Mouse (Mus musculus): ENCODE measurements at regions not wholly inside any gene's neighbourhood (a gene's known extent, or its start where the extent isn't known, plus 50 kb on each side); places are given as distances from the start of the nearest gene placed in this dataset.

DNA sequence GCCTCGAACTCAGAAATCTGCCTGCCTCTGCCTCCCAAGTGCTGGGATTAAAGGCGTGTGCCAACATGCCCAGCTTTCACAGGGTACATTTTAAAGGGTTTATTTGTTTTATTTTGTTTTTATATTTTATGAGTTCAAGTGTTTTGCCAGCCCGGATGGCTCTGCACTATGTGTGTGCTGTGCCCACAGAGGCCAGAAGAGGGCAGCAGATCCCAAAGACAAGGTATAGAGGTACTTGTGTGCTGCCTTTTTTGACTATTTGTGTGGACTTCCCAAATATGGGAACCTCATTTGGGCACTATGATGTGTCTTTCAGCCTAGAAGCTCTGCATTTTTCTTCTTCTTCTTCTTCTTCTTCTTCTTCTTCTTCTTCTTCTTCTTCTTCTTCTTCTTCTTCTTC, 176.4 kb upstream of the Azi2 start:
- DNase-seq = no peak

DNA sequence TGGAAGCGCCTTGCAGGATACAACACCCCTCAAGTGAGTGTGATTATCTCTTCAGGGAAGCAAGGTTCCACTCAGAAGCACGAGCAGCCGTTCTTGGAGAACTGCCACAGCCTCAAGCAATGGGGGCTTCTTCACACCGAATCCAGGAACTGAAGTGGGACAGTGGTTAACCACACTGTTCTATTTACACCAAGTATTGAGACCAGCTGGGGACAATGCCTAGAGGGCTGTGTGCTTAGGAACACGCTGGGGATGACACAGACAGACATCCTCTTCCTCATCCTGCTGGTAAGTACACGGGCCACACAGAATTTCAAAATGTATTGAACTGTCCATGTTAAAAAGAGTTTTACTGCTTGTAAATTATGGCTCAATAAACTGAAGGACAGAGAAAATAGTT, 177.0 kb upstream of the Azi2 start:
- DNase-seq = no peak

DNA sequence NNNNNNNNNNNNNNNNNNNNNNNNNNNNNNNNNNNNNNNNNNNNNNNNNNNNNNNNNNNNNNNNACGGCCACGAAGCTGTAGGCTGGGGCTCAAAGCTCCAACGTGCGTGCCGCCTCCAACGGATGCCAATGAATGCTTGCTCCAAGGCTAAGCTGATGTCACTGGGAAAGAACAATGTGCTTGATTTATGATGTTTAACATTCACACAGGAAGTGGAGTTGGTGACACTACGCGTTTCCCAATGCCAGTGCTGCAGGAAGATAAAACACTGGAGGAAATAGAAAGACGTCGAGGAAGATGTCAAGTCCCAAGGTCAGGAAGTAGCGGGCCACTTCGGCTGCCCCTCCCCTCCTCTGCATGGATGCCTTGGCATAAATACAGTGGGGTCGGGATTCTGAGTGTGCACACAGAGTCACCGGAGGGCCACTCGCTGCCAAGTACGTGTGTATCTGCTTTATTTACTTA, 180.7 kb upstream of the Azi2 start:
- no peak for DNase-seq

DNA sequence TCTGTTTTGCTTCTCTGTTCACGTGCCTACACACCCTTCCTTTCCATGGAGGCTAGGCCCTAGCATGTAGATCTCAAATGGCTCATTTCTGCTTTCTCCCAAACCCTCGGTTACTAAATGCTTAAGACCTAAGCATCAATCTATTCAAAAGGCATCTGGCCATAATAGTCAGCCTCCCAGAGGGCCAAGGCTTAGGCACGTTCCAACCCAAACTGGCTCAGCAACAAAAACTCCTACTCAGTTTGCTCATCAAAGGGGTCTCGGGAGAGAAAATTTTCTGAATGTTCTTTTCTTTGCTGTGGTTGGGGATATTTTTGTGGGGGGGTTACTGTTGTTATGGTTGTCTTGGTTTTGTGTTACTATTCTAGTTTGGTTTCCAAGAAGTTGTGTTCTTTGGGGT, 196.8 kb upstream of the Azi2 start:
- DNase-seq = no peak

DNA sequence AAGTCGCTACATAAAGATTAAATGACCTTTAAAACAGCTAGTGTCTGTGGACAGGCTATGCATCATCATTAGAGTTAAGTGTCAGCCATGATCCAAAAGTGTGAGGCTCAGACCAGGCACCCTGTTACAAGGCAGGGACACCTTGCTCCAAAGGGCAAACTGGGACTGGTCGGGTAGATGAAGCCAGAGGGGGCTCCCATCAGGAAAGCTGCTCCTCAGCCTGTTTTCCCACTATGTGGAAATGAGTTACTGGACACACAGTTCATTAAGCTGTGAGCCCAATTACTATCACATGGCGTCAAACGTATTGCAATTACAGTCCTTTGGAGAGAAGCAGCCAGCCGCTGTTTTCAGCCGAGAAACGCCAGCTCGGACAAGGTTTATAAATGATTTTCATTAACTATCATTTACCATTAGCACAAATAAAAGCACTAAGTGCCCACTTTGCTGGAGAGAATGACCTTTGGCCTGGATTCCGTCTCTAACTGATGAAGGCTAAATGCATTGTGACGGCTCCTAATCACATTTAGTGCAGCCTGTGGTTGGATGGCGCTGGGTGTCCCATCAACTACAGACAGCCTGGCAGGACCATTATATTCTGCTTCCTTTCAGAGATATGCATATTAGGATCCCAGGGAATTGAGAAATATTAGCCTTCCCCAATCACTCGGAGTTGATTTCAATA, 203.5 kb upstream of the Azi2 start:
- no peak for DNase-seq

DNA sequence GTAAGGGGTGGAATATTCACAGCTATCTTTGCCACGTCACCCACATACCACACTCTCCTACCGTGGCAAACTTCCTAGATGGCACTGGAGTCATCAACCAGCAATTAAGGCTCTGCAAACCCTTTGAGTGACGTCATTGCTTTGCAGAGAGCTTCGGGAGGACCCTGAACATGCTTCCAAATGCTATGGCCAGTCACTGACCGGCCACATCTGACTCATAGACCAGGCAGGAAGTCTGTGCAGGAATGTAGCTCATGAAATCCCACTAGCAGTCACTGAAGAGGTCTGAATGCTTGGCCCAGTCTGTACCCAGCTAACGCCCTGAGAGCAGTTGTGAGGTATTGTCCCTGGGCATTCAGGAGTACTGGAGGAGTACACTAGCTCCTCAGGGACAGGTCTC, 203.9 kb upstream of the Rbms3 start:
- no peak for DNase-seq

DNA sequence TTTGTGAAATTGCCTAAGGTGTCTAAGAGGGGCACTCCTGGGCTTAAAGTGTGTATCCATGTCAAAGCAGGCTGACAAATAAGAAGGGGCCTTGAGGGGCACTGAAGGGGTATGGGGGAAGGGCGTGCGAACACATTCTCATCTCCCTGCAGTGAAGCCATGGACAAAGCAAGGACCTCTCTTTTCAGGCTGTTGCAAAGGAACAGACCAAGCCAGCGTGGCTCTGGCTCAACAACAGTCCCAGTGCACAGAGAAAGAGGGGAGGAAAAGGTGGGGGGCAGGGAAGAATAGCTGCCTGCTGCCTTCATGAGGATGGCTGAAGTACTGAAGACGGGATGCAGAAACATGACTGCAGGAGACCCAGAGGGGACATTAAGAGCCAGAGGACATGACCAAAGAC, 184.9 kb upstream of the Rbms3 start:
- DNase-seq = no peak

DNA sequence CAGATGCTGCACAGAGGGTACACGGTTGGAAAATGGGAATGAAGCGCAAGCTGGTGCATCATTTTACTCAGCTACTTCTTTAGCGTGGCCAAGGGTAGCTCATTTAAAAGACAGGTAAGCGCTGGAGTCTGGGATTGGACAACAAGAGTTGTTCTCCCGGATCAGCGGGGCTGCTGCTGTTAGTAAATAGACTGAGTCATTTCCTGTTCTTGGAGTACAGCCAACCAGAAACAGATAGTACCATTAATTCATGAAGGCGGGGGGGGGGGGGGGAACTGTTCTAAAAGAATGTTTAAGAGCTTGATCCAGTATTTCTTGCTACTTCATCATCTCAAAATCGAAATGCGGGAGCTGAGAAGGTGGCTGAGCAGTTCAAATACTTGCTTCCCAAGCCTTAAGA, 183.5 kb upstream of the Rbms3 start:
- no peak for DNase-seq

DNA sequence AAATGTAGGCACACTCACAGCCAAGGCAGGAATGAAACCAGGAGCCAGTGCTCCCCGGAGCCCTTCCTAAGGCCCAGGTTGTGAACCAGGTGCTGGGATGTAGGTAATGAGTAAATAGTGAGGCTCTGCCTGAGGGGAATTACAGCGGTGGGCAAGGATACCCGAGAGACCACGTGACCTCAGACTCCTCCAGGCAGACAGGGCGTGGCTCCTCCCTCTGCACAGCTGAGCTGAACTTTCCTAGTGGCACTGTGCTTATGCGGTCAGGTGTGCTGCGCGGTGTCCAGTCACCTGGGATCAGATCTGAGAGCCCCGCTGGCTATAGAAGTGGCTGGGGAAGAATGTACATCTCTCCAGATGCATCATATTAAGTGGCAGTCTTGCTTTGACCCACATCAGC, 176.1 kb upstream of the Rbms3 start:
- DNase-seq = no peak

DNA sequence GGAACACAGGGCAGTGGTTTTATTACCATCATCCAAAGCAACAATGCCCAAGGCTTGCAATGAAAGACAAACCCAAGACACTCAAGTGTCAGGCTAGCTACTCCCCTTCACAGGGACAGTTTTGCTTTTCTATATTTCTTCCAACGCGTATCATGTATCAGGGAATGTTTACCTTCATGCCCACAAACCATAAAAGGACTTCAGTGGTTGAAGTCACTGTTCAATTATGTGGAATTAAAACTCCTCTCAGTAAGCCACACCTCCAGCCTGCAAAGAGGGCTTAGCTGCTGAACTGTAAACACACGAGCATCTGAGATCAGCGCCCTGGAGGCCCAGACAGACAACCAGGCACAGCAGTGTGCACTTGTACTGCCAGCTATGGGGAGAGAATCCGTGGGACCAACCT, 154.5 kb upstream of the Rbms3 start:
- no peak for DNase-seq

DNA sequence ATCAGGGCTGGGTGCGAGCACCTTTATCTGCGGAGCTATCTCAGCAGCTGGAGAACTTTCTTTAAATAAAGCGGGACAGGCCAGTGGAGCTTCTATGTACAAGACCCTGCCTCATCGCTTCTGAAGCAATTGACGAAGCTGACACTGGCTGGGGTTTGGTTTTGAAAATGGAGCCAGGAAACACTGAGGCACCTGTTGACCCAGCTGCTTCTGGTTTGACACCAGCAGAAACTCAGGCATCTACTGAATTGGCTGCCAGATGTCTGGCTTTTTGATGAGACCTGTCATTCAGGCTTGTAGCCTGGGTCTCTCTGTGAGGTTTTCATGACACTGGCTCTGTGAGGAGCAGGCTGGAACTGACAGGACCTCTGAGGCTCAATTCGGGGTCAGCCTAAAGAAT, 124.9 kb upstream of the Rbms3 start:
- DNase-seq = no peak

DNA sequence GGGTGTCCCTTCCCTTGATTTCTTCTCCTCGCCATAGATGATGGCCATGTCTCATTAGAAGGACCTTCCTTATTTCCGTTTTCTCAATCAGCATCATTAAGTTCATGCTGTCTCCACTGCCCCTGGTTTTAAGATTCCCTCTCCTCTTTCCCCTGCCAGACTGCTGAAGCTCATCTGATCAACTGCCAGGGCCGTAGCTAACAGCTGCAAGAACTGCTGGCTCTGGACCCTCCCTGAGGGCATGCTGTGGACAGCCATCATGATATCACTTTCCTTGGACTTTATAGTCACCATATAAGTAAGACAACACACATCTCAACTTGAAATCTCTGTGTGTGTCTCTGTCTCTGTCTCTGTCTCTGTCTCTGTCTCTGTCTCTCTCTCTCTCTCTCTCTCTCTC, 123.8 kb upstream of the Rbms3 start:
- no peak for DNase-seq

DNA sequence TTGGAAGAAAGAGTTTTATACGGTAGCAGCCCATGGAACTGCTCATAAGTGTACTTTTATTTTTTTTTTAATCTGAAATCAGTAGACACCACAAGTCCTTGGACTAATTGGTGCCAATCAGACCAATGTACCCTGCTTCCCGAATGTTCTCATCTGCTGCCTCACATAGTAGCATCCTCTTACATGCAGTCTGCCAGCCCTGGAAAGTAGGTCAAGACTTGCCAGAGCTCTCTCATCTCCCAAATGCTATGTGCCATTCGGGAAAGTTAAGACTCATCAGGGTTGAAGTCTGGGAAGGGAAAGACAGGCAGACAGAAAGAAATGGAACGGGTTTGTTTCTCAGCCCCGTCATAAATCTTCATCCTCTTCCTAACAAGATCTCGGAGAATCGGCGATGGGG, 115.2 kb upstream of the Rbms3 start:
- no peak for DNase-seq

DNA sequence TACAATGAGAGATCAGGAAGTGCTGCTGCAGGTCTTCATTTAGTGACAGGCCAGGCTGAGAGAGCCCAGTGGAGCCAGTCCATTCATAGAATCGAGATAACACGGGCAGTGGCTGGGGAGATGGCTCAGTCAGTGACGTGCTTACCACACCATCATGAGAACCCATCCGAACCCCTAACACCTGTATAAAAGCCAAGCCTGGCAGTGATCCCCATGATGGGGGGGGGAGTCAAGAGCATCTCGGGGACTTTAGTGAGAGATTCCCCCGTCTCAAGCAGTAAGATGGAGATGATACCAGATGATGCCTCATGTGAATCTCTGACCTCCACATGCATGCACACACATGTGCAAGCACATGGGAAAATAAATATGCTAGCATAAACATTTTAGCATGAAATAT, 99.7 kb upstream of the Rbms3 start:
- no peak for DNase-seq

DNA sequence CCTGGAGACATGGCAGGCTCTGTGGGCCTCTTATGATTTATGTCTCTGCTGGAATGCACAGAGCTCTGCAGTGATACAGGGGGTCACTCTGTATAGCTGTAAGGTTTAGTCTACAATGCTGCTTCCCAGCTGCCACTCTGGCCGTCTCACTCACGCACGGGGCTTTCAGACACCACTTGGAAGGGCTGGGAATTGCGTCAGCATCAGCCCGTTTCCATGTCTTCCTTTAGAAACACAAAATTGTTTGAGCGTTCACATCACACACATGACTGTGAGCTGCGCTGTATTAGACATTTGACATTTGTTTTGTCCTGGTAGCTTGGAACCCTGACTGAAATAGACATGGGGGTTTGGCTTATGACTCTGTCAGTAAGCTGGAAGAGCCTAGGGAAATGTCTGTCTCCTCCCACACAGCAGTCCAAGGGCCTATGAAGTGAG, 90.5 kb upstream of the Rbms3 start:
- DNase-seq = no peak

DNA sequence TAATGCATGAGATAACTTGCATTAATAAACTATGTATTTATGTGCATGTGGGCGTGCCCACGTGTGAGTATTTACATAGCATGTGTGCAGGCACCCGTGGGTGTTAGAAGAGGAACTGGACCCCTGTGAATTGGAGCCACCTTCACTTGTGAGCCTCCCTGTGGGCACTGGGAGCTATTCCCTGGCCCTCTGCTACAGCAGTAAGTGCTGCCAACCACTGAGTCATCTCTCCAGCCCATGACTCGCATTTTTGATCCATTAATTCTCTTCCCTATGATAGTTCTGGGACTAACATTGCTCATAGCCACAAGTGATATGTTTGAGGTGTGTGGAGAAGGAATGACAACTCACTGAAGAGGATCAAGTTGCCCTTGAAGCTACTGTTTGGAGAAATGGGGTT, 87.6 kb upstream of the Rbms3 start:
- no peak for DNase-seq

DNA sequence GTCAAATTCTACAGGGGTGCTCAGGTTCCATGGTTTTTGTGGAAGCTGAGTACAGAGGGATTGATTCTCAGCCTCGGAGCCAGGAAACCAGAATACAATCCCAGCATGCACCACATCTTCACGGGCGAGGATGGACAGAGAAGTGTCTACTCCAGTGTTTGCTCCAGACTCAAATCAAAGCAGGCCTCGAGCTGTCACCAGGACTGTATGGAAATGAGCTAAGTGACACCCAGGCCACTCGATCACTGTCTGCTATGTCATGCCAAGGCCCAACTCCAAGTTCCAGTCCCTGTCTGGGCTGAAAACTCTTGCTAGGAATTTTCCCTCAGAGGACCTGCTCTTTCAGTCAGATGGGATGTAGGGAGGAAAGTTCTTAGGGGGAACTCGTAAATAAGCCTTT, 86.8 kb upstream of the Rbms3 start:
- no peak for DNase-seq

DNA sequence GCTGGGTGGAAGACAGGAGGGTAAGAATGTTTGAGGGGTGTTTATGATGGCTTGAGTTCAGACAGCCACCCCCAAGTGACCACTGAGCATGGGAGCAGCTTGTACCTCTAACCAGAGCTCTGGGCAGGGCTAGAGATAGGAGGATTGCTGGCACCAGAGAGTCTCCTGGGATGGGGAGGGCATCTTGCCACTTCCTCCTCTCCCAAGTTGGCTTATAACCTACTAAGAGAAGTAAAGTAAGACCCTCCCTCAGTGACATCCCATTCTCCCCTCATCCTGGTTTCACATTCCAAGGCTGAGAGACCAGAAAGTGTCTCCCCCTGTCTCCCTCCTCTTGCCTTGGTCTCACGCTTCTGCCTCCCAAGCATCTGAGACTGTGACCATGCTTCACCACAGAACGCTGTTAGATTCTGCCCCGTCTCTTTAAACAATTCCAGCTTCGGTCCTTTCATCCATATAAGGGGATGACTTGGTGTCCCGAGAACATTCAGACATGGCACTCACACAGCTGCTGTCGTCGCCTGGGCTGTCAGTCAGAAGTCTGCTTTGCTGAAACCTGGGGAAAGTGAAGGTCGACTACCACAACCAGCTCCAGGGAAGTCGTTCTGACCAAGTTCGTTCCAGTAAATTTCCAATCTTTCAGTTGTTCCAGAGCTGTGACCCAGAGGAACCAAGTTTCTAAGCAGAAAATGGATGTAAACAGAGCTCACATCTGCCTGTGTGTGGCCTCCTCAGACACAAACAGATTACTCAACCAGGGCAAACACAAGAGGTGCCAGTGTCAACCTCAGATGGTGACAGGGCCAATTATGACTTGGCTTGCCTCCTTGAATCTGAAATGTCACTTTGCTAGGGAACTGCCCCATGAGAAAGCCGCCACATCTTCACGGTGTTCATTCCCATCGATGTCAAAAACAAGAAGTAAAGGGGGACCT, 85.3 kb upstream of the Rbms3 start:
- no peak for DNase-seq

DNA sequence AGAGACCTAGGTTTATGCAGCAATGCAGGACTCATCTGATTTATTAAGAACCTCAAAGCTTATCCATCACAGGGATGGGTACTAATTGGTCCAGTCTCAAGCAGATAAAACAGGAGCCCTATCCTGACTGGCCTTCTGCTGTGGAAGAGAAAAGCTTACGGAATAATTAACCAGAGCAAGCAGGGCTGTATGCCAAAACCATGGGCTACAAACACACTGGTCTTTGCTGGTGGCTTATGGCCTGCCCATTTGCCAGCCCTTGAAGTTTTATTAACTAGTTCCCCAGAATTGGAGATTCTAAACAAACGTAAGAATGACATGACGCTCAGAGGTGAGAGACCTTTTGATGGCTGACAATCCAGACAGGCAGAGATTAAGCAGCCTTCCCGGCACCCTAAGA, 83.4 kb upstream of the Rbms3 start:
- no peak for DNase-seq

DNA sequence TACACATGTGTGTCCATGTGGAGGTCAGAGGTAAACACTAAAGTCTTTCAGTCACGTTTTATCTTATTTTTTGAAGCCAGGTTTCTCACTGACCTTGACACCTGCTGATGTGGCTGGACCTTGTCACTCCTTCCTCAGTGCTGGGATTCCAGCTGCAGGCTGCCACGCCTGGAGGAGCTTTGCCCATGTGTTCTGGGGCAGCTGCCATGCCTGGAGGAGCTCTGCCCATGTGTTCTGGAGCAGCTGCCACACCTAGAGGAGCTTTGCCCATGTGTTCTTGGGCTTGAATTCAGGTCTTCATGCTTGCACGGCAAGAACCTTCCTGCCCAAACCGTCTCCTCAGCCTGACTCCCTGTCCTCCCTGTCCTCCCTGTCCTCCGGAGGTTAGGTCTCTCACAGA, 82.1 kb upstream of the Rbms3 start:
- DNase-seq = no peak

DNA sequence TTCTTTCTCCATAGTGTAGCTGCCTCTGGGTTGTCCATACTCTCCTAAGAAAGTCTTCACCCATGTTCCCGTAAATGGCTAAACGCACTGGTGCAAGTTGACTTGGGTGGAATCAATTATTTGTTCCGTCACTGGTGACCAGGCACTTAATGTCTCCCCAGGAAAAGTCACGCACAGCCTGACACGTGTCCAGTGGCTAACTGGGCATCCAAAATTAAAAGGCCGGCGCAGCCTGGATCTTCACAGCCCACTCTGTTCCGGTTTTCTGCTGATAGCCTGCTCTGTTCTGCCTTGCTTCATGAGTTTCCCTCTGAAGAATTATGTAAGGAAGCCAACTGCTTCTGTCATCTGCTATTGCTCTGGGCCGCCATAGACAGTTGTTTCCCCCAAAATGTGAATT, 81.3 kb upstream of the Rbms3 start:
- DNase-seq = no peak

DNA sequence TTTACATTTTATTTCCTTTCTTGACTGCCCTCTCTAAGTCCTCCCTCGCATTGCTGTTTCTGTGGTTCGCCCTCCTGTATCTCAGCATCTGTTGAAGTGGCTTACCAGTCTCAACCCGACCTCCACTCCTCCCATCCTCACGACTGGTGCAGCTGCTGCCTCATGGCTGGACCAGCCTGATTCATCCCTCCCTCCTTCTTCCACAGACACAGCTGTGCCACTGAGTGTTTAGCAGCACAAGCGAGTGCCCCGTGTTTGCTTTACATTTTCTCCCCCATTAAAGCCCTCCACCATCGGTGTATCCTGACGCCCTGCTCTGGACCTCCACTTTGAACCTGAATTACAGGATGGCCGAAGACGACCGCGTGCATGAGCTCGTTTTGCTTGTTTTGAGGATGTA, 80.0 kb upstream of the Rbms3 start:
- DNase-seq = no peak

DNA sequence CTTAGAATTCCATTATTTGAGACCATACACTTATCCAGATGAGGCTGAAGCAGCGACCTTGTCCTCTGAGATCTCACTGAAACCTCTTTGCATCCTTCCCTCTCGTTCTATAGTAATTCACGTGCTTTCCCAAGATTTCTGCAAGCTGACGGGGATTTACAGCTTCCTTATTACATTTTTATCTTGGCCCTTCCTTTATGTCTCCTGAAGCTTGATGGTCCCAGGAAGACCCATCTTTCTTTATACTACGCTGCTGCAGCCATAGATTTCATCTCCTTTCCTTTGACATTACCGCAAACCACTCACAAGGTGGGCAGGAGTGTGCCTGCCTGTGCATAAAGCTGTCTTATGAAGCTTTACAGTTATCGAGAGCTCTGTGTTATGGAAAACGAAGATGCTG, 63.3 kb upstream of the Rbms3 start:
- DNase-seq = no peak

DNA sequence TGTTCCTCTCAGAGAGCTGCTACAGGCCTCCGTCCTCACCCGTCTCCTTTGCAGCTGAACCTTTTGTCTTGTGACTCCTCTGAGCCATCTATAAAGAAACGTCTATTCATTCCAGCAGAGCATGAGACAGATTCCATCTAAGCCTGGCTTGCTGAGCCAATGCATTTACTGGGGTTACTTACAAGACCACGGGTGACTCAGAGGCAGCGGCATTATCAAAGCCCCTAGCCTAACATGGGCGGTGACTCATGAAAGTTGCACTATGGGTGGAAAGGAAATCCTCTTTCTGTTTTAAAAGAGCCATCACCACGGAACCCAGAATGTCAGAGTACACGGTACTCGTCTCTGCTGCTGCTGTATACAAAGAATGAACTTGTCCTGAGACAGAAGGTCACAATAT, 62.8 kb upstream of the Rbms3 start:
- no peak for DNase-seq

DNA sequence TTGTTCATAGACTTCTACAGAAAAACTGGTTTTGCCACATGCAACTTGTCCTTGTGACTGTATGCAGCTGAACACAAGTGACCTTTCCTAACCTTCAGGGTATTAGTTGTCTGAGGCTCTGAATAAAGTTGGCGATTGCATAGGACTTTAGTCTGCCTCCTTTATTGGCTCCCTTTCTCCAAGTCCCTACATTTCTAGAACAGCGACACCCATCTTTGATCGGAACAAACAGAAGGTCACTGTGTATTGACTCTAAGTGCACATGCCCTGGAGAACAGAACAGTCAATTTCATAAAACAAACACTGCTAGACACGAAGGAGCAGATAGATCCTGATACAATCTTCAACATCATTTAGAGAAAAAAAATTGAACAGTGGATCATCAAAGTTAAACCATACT, 60.2 kb upstream of the Rbms3 start:
- no peak for DNase-seq
